Mouse (Mus musculus) mouse embryonic stem cell (cell line): Measurements from ENCODE around the gene Ubr1.
"Not testable (repeated sequence)": the region's sequence is repeated elsewhere in the genome, so short reads cannot be mapped to it uniquely, and the experiment has no call there.

Experiments used
- in situ Hi-C, 2 experiments: fragments of 300-500 bp; cut with MboI; formaldehyde crosslinking; loops; 1 replicate in 1 of 2; 3 replicates in 1 of 2; pipeline ENCODE4 v1.14.3; 2019 to 2020; ENCODE audit warnings: low sequenced_read_pairs in 2 of 2, low pct_unique_long_range_greater_than_20kb in 1 of 2, mixed read lengths in 1 of 2; ENCODE audit not compliant: unreplicated experiment in 1 of 2

Gene Ubr1

DNA sequence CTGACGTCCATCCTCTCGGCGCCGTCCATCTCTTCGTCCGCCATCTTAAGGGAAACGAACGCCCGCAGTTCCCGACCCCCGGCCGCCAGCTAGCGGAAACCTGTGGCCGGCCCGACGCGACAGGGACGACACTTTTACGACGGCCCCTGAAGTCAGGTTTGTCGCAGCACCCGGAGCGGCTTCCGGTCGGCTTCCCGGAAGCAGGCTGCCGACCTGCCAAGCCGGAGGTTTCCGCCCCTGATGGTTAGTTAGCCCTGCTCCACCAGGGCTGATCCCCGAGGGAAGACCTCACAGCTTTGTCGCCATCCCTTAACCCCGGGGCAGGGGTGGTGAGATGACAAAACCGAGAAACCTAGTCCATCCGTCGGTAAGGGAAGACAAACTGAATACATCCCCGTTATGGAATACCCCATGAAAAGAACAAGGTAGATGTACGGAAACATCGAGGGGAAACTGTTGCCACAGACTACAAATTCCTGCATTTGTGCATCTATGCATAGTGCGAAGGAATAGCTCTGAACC is at the start of gene Ubr1:
TSS of gene Ubr1 (minus strand) at position 157 of the 522 bp plus-strand sequence.
- in situ Hi-C loops: no loop called here

DNA sequence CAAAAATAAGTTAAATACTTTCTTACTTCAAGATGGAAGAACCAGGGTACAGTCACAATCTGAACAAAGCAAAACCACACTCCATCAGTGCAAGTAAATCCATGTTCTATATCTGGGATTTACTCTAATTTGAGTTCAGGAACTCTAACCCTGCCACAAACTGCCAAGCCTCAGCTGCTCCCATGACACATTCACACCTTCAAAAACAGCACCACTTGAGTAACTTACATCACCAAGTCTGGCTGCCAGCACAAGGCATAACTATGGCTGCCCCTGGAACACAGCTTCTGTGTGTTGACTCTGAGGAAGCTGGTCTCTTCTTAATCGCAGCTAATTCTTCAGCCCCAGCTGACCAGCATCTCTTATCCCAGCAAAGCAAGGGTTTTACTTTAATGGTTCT is 46.6 kb upstream of the Ubr1 start:
- in situ Hi-C loops: no loop called here

DNA sequence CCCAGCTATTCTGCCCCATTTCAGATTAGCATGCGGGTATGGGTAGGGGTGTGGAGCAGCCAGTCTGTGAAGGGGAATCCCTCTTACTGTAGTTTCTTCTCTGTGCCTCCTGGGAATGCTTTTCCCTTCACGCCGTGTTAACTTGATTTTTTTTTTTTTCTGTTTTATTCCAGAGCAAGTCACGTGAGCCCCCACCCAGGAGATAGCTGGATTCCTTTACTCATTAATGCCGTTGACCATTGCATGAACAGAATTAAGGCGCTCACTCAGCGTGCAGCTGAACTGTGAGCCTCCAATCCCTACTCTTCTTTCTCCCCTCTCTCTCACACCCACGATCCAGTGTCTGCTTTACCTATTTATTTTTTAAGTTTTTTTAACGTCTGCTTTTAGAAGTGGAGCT is 45.7 kb upstream of the Ubr1 start:
- in situ Hi-C loops: no loop called here

DNA sequence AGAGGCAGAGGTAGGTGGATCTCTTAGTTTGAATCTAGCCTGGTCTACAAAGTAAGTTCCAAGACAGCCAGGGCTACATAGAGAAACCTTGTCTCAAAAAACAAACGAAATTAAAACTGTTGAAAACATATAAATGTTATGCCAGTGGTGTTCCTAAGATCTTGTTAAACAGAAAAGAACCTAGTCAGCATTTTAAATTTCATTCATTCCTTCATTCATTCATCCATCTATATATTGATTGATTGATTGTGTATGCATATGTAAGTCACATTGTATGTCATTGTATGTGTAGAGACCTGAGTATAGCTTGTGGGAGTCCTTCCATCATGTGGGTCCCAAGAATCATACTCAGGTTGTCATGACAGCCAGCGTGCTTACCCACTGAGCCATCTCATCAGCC is 45.0 kb upstream of the Ubr1 start:
- in situ Hi-C loops: no loop called here

GRCm38 (mm10) chr2:121012676-121013075 is 42.2 kb upstream of the Ubr1 start:
- in situ Hi-C loops: no loop called here

DNA sequence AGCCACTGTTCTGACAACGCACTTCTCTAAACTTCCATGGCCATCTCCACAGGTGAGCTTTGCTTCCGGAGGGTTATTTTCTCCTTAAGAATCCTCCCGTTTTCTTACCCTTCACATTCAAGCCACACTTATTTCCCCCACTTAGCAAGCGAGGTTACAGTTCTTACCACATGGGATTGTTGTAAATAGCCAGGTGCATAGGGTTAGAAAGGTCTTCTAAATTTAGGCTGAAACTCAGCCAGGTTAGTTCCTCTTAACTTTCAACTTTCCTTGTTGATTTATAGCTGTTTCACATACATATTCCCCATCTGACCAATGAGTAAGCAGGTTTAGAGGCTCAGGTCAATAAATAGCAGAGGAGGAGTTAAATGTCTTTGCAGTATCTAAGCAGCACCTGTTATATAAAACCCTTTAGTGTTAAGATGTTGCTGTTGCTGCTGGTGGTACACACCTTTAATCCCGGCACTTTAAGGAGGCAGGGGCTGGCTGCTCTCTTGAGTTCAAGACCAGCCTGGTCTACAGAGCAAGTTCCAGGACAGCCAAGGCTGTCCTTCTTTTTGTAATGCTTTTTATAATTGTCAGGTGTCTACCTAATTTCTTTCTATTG is 38.7 kb upstream of the Ubr1 start:
- in situ Hi-C loops: no loop called here

DNA sequence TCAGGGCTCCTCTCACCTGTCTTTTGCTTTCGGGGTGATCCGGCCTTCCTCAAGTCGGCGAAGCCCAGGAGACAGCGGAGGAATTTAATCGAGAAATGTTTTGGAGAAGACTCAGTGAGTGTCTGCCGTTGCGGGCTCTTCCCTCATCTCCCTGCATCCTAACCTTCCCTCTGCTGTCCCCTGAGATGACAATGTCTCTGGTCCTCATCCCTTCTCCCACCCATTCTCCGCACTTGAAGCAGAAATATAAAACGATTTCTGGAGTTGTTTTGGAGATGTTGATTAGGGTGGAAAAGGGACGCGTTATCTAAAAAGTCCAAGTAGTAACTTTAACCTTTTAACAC is 38.1 kb upstream of the Ubr1 start:
- in situ Hi-C loops: no loop called here

DNA sequence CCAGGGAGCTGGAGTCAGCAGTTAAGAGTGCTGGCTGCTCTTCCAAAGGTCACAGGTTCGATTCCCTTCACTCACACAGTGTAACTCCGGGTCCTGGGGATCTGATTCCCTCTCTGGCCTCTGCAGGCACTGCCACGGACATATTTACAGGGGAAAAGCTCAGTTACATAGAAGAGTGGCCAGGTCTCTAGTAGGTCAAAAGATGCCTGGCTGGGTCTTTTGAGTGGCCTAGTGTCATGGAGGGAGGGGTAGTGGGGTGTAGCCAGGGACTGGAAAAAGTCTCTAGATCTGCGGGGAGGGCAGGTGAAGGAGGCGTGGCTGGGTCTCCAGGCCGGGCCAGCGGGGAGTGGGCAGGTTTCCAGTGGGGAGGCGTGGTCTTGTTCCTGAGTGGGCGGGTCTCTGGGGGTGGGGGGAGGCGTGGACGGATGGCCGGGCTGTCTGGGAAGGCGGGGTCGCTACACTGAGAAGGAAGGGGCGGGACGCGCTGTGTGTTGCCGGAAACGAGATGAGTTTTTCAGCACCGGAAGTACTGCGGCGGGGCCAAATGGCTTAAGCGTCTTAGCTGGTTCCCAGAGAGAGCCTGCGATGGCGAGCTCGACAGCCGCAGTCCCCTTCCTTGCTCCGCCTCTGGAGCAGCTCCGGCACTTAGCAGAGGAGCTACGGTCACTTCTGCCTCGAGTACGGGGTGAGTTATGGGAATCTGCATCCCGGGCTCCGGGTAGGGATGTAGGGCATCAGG is 37.6 kb upstream of the Ubr1 start, which contains the start of gene Ccndbp1:
TSS of gene Ccndbp1 (plus strand) at position 479 of the 739 bp plus-strand sequence.
- in situ Hi-C loops: no loop called here

- in situ Hi-C loops: no loop called here
These were observed 36.5 kb upstream of the Ubr1 start for GRCm38 (mm10) chr2:121006986-121007385.

GRCm38 (mm10) chr2:121004018-121004811 is 33.7 kb upstream of the Ubr1 start:
- in situ Hi-C loops: no loop called here

DNA sequence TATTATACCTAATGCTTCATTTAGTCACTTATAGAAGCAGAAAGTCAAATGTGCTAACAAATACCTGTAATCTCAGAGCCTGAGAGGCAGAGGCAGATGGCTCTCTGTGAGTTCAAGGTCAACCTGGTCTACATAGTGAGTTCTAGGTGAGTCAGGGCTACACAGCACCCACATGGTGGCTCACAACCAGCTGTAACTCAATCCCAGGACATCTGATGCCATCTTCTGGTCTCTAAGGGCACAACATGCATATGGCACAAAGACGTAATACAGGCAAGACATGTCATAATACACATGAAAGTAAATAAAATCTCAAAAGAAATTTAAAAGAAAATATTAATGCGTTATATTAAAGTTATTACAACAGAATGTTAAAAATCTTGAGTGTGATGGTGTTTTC is 33.1 kb upstream of the Ubr1 start:
- in situ Hi-C loops: no loop called here

DNA sequence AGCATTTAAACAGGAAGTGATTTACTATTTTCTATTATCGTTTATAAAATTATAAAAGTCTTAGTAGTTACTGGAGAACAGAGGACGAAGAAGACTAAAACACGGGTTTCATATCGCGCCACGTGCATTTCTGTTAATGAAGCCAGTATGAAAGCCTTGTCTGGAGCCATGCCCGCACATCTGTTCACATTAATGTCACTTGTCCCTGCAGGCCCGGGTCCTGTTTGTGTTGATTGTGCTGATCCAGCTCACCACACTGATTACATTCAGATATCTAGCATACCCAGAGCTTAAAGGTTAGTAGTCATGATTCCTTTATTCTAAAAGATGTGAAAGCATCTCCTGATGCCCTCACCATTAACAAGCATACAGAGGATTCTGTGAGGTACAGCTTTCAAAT is 28.3 kb upstream of the Ubr1 start:
- in situ Hi-C loops: no loop called here

DNA sequence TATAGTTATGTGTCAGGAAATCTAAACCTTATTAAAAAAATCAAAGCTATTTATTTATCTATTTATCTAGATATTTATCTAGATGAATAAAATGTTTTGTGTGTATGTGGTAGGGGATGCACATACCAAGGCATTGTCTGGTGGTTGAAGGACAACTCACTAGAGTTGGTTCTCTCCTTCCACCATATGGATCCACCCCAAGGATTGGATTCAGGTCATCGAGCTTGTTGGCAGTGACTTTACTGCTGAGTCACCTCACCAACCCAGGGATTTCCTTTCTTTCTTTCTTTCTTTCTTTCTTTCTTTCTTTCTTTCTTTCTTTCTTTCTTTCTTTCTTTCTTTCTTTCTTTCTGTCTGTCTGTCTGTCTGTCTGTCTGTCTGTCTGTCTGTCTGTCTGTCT is 26.1 kb upstream of the Ubr1 start:
- in situ Hi-C loops: not testable (repeated sequence)

DNA sequence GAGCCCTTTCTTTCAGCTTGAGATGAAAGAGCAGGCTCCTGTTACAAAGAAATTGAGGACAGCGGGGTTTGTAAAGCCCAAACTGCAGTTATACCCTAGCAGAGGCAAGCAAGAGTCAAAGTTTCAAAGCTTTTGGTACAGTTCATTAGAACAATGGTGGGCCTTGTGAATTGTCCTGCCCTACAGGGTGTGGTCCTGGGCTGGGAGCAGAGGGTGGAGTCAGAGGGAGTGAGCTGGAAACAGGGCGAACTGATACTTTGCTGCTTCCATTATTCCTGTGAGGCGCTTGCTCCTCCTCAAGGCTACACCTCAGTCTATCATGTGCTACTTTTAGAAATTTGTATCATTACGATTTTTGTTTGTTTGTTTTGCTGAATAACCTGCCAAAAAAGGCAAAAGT is 20.7 kb upstream of the Ubr1 start:
- in situ Hi-C loops: no loop called here

DNA sequence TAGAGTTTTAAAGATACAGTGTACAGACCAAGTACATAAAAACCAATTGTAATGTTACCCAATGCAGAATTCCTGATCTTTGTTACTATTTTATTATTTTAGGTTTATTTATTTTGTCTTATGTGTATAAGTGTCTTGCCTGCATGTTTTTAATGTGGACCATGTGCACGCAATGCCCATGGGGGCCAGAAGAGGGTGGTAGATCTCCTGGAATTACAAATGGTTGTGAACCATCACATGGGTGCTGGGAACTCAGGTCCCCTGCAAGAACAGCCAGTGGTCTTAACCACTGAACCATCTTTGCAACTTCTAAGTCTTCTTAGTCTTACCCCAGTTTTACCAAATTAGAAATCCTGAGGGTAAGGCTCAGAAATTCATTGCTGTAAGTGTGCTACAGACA is 14.7 kb upstream of the Ubr1 start:
- in situ Hi-C loops: loop anchor here in 1 of 2 experiments (10.0 kb wide), 1 partner anchor 100 kb away; the partner anchor contains the start of gene Tgm5

GRCm38 (mm10) chr2:120983611-120984010 is 13.1 kb upstream of the Ubr1 start:
- in situ Hi-C loops: loop anchor here in 1 of 2 experiments (10.0 kb wide), 1 partner anchor 101 kb away; the partner anchor contains the start of gene Tgm5

DNA sequence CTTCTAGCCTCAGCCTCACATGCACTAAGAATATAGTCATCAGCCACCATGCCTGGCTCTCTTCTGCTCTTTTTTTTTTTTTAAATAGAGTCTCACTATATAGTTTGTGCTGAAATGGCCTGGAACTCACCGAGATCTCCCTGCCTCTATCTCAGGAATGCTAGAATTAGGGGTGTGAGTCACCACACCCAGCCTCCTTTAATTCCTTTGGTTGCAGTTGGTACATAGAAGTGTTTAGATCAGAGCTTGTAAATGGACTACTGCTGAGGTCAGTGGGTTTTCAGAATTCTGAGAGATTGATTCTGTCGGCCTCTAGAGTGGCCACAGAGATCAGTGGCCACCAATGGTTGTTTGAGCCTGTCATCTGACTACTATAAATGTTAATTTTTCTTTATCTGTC is 10.3 kb upstream of the Ubr1 start:
- in situ Hi-C loops: loop anchor here in 1 of 2 experiments (10.0 kb wide), 1 partner anchor 104 kb away; the partner anchor contains the start of gene Tgm5

DNA sequence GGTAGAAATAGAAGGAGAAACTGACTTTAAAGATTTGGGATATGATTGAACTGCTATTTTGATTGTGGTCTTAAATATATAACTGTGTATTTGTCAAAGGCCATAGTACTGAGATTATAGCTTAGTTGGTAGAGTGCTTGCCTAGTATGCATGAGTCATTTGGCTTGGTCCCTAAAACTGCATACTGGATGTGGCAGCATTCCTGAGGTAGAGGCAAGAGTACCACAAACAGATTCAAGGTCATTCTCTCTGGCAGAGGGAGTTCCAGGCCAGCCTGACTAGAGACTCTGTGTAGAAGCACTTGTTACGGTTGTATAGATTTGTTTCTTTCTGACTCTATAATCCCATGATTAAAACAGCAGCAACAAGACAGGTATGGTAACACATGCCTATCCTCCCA is 9.3 kb upstream of the Ubr1 start:
- in situ Hi-C loops: loop anchor here in 1 of 2 experiments (10.0 kb wide), 1 partner anchor 105 kb away; the partner anchor contains the start of gene Tgm5

- in situ Hi-C loops: no loop called here
These were observed 8.2 kb upstream of the Ubr1 start for GRCm38 (mm10) chr2:120978693-120979037.
